Mouse (Mus musculus) WW6 (cell line): ENCODE results near the gene Ccdc116.

Experiments used
- DNase-seq: peaks from one replicate; pipeline ENCODE4 v3.0.0-alpha.2; 2013; ENCODE audit warnings: low read depth, low spot score

The Ccdc116 gene

DNA sequence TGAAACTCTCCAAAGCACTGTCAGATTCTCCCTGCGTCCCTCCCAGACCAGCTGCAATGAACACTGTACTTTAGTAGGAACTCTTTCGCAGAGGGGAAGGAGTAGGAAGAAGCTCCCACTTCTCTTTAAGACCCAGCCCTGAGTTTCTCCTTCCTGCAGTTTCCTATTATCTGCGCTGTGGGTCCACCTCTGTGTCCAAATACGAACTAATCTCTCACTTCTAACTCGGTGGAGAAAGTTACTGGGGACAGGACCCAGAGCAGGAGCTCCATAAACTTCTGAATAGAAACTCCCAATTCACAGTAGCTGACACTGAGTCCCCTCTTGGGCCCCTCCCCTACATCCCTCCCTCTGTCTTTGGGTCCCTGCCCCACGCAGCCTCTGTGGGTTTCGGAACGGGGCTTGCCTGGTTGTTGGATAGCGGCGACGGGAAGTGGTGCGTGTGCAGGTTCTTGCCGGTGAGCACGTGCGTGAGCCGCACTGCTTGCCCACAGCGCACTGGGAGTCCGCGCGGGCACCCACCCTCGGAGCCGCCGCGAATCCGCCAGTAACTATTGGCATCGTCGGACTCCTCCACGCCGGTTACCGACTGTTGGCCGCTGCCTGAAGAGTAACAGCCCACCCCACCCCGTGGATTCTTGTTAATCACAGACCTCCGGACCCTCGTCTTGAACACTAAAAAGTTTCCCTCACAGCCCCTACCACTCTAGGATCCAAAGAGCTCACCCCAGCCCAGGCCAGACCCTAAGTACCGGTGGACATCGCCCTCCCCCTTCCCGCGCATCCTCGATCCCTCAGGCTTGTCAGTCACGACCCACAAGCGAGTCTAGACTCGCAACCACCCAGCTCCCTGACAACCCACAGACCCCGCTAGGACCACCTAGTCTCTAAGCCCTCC lies 15.6 kb downstream of the Ccdc116 start:
- DNase-seq = no peak

- DNase-seq = no peak
Measured at GRCm38 (mm10) chr16:17127292-17127691, 19.7 kb downstream of the Ccdc116 start.

- DNase-seq = no peak
Measured at GRCm38 (mm10) chr16:17124871-17125520, 22.0 kb downstream of the Ccdc116 start, which contains the start of gene 2610318N02Rik. TSS of gene 2610318N02Rik (minus strand) at chr16:17125167.

DNA sequence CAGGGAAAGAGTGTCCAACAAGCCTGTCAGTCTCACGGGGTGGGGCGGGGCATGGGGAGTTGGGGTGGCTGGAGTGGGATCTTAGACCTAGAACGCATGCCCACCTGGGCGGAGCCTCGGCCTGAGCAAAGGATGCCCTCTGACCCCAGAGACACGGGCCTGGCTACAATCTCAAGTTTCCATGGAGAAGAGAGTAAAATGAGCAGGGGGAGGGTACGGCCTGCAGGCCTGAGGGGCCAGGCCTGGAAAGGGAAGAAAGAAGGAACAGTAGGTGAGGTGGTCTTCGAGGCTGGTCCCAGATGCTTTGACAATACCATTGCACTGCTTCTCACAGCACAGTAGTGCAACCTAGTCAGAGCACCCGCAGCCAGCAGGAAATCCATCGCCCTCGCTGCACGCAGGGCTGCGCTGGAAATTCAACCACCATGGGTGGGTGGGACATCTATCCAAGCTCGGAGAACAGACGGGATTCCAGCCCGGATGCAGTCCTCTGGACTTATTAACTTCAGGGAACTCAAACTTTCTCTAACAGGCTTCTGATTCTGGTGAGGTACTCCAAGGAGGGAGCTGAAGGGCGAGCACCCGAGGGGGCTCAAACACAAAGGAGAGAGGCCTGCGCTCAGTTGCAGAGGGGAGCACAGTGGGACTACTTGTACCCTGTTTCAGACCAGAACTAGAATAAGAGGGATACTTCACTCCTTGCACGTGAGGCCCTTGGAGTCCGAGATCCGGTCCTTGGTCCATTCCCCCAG lies 22.7 kb downstream of the Ccdc116 start:
- no peak for DNase-seq

DNA sequence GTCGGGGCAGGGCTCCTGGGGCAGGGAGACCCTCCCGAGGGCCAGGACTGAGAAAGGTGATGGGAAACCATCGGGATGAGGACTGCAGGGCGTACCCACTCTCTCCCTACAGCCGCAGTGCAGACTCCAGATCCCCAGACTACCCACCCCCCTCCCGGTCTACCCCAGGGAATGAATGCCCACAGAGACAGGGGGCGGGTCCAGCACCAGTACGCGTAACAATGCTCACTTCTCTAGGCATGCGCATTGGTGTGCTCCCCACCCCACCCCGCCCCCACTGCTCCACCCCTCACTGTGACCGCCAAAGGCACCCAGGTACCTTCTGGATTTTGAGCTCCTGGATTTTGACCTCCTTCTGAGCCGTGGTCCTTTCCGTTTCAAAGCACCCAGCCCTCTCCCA lies 25.5 kb downstream of the Ccdc116 start:
- no peak for DNase-seq

DNA sequence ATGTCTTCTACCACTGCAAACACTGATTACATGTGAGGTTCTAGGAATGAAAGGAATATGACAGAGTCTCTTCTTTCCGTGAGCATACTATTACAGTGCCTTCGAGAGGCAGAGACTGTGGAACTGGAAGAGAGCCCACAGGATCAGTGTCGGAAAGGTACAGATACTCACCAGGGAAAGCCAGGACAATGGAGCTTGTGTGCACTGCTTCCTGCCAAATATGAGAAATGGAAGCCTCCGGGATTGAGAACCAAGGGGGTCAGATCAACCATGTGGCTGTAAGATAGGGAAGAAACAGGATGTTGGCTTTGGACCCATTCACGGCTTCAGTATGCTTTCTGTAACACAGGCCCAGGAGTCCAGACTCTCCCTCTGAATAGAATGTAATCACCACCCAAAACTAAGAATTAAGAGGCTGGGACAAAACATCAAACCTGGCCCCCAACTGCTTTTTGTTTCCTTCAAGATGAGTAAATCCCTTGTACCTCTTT lies 29.7 kb downstream of the Ccdc116 start:
- no peak for DNase-seq

- peak; percentile 52 for DNase-seq
Measured at GRCm38 (mm10) chr16:17110771-17111743, 36.0 kb downstream of the Ccdc116 start, which contains the start of gene Ppil2. TSS of gene Ppil2 (minus strand) at chr16:17111257.

- DNase-seq = no peak
Measured at GRCm38 (mm10) chr16:17104600-17104999, 42.4 kb downstream of the Ccdc116 start.

- DNase-seq = no peak
Measured at GRCm38 (mm10) chr16:17102630-17103220, 44.3 kb downstream of the Ccdc116 start.

DNA sequence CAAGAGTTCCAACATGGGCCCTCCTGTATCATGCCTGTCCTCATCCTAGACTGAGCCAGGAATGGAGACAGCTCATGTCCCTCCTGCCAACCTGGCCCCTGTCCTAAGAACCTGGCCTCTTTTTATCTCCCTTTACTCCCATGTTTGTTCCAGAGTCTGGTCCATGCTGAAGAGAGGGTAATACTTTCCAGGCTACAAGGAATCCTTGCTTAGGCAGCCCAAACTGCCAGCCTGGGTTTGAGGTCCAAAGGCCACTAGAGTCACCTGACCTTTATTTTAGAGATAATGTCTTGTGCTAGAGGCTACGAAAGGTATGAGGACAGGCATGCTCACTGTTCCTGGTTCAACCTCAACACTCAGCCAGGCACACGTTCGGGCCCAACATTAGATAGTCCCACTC lies 50.1 kb downstream of the Ccdc116 start:
- no peak for DNase-seq
